Comparison of ENCODE assay signal across 20 mouse cellular contexts in the genomic region with DNA sequence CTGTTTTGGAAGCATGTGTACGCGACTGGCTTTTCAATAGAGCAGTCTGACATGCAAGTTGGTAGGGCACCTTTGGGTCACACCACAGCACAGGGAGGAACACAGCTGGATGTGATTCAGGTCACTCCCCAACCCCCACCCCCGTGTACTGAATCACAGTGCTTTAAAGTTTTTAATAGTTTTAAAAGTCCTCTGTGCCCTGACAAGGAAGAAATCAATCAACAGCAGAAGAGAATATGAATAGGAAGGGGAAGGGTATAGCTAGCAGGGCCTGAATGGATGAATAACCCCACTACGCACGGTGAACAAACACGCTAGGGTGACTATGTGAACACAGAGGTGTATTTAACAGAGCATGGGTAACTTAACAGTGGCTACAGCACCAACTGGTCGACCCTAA.
"Had no signal": no experiment of that assay in that cellular context is flagged by ENCODE, and none has a peak within 500 bp of the region (broad histone marks: within the 10 kb centered on the region; RNA-seq: fewer than 3 reads in every experiment).

No protein-coding gene starts in this region.

- H3K9ac ChIP-seq: liver, embryonic 14.5 days; lung, embryonic 14.5 days; midbrain, embryonic 13.5 days; midbrain, embryonic 15.5 days; neural tube, embryonic 13.5 days; neural tube, embryonic 15.5 days; stomach, embryonic 15.5 days had no signal

- H3K36me3 ChIP-seq: midbrain, embryonic 13.5 days; midbrain, embryonic 15.5 days; neural tube, embryonic 13.5 days; stomach, embryonic 15.5 days had no signal

- H3K4me2 ChIP-seq: lung, embryonic 14.5 days; midbrain, embryonic 13.5 days; midbrain, embryonic 15.5 days; neural tube, embryonic 13.5 days; neural tube, embryonic 15.5 days; stomach, embryonic 15.5 days had no signal

- DNase-seq: lung, adult 18-20 months; lung, embryonic 14.5 days; lung, postnatal 10 days; lung, postnatal 4 days; retina, postnatal 1 day; right cerebral cortex, adult 18-20 months; right cerebral cortex, postnatal 25 days; right cerebral cortex, postnatal 4 days; spleen, adult 18-20 months; thymus, adult 2 months; thymus, postnatal 4 days had no signal

- ATAC-seq: midbrain, embryonic 13.5 days; midbrain, embryonic 15.5 days had no signal

- H3K27me3 ChIP-seq: midbrain, embryonic 13.5 days; midbrain, embryonic 15.5 days; neural tube, embryonic 13.5 days; neural tube, embryonic 15.5 days; stomach, embryonic 15.5 days had no signal

- H3K9me3 ChIP-seq: midbrain, embryonic 10.5 days; midbrain, embryonic 13.5 days; midbrain, embryonic 15.5 days; neural tube, embryonic 13.5 days; neural tube, embryonic 15.5 days; stomach, embryonic 15.5 days had no signal

- H3K27ac ChIP-seq: liver, embryonic 14.5 days; midbrain, embryonic 10.5 days; midbrain, embryonic 13.5 days; midbrain, embryonic 15.5 days; neural tube, embryonic 13.5 days; neural tube, embryonic 15.5 days; stomach, embryonic 15.5 days; stomach, postnatal 0 days had no signal

- H3K4me3 ChIP-seq: midbrain, embryonic 10.5 days; midbrain, embryonic 13.5 days; midbrain, embryonic 15.5 days; myocyte; neural tube, embryonic 13.5 days; neural tube, embryonic 15.5 days; stomach, embryonic 15.5 days had no signal
